Mouse (Mus musculus): ENCODE results near the gene Dusp23.

GRCm38 (mm10) chr1:172612745-172613144 lies 20.0 kb downstream of the Dusp23 start:
- TF ChIP-seq CTCF (IDR thresholded peaks at IDR 0.05; ENCODE audit: low read depth): no peak
- TF ChIP-seq EP300 (IDR thresholded peaks at IDR 0.05; ENCODE audit: low read depth): no peak

Data from liver, embryonic 14.5 days (tissue).